Mouse (Mus musculus) ES-CJ7 (cell line): ENCODE data around the gene Kif17.
A peak's percentile ranks its signal among the peaks of the same experiment; 100 is the strongest.
"Not testable (repeated sequence)": the region's sequence is repeated elsewhere in the genome, so short reads cannot be mapped to it uniquely, and the experiment has no call there.

ENCODE experiments used
- DNase-seq: peaks from one replicate; pipeline ENCODE4 v3.0.0; 2011; ENCODE audit warnings: low read depth, low spot score

The Kif17 gene

DNA sequence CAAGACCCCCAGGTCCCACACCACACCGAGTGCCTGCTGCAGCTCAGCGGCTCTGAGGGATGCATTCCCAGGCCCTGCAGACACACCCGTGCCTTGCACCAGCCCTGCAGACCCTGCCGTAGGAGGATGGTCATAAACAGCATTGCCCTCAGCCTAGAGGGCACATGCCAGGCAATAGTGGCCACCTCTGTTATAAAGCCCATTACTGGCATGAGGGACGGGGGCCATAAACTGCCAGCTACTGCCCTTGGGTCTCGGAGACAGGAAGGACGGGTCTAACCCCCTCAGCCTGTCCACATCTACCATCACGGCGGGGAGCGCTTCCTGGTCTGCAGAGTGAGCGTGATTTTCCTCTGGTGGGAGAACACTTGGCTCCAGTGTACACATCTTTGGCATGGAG is 62.8 kb downstream of the Kif17 start:
- no peak for DNase-seq

DNA sequence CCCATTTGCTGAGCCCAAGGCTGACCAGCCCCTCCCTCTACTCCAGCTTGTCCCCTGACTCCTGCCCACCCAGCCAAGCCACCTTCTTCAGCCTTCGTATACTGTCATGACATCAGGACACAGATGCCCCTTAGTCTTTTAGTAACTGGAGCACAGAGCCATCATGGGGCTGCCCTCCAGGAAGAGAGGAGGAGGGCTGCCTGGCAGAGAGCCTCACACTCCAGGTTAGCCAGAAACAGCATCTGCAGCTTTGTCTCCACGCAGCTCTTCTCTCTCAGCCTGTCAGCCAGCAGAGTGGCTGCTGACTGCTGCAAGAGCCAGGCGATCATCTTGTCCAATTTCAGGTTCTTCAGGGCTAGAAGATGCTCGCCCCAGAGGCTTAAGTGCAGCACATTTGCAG is 63.6 kb downstream of the Kif17 start:
- DNase-seq: no peak

DNA sequence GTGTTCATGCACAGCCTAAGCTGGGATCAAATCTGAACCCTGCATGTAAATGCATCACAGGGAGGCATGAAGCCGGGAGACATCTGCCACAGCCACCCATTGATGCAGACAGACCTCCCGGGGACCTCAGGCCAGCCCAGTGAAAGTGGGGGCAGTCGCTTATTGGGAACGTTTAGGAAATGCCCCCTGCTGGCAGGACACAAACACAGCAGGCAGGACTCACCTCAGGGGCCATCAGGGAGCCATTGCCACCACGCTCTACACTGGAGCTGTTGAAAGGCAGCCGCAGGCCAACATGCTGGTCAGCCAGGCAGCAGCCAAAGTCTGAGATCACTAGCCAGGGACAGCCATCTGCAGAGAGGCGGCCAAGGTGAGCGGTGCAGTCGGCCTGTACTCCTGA is 65.5 kb downstream of the Kif17 start:
- DNase-seq: peak; percentile 56

DNA sequence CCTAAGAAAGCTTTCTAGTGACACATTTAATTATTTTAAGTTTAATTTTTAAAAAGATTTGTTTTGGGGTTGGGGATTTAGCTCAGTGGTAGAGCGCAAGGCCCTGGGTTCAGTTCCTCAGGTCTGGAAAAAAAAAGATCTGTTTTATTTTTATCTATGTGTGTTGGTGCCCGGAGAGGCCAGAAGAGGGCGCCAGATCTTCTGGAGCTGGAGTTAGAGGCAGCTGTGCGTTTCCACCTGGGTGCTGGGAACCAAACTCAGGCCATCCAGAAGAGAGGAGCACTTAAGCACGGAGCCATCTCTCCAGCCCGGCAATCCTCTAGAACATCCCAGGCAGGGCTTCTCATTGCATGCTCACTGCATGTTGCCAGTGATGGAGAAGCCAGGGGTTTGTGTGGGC is 66.1 kb downstream of the Kif17 start:
- DNase-seq: peak; percentile 46

DNA sequence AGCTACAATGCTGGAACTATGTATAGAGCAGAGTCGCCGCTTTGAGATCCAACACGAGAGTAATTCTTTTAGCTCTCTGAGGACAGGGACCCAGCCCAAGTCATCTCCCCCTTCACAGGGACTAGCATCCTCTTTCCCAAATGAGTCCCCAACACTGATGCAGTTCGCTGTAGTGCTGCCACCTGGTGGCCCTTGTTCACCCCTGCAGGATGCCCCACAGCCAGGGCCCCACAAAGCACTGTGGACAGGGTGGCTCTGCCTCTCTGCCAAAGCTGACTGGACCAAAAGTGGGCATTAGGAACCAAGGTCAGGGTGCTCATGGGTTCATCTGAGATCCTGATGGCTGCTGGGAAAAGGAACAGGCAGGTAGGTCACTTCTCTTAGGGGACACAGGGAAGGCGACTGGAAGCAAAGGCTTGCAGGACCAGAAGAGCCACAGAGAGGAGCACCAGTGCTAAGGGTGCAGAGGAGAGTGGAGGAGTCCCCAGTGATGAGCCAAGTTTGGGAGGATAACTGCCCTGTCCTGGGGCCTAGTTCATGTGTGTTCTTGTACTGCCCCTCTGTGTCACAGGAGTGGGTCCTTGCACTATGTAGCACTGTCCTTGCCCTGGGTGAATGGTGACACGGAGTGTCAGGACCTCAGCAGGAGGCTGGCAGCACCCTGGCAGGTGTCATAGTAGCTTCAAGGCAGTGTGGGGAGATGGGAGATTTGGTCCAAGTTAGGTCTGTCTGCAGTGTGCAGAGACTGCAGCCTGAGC is 68.5 kb downstream of the Kif17 start:
- DNase-seq: peak; percentile 72

DNA sequence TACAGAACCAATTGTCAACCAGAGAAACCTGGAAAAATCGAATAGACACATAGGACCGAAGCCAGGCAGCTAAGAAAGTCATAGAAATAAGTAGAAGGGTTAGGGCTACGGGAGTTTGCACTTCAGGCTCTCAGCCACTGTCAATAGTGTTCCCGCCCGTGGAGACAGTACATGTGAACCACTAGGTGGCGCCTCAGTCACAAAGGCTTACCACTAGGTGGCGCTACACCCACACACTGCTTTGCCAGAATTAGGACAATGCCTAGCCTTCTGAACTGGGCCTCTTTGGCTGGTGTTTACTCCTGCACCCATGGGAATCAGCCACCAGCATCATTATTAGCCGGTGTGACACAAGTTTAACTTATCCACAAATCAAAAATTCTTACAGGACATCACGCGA is 69.3 kb downstream of the Kif17 start:
- DNase-seq: peak; percentile 87

DNA sequence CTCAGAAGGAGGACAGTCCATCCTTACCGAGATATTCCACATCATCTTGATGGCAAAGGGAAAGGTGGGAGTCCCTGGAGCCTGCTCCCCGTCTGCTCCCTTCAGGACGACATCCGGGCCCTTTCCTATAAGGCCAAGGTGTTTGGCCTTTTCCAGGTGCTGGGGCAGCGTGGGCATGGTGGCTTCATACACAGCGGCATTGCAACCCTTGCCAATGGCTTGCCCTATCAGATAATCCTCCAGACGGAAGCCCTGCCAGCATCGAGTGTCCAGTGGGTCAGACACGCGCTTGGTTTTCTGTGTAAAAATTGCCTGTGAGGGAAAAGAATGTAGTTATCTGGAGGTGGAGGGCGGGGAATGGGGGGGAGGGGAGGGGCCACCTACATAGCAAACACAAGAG is 70.5 kb downstream of the Kif17 start:
- DNase-seq: no peak

DNA sequence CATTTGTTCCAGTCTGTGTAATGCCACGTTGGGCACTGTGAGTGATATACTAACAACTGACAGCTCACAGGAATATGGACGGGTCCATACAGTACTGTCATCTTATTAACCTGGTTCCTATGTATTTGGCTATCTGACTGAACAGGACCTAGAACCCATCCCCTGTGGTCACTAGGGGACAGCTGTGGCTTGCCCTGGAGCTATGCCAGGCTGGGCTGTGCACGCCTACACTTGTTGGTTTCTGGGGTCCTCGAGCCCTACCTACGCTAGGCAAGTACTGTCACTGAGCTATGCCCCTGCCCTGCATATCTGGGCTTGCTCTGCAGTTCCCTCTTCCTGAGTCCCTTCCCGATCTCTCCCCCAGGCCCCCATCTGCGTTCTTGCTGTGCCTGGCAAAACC is 71.3 kb downstream of the Kif17 start:
- DNase-seq: no peak

DNA sequence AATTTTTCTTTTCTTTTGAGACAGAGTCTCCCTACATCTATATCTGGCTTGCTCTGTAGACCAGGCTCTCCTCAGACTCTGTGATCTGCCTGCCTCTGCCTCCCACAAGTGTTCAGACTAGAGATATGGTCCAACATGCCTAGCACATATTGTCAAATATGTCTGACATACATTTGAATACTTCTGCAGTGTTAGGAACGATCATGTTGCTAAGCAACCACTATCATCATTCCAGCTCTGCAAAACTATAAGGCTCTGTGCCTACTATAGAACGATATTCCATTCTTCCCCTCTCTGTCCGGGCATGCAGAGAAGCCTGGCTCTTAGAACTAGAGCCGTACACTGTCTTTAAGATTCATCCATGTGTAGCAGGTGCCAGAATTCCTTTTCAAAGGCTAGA is 72.5 kb downstream of the Kif17 start:
- no peak for DNase-seq

DNA sequence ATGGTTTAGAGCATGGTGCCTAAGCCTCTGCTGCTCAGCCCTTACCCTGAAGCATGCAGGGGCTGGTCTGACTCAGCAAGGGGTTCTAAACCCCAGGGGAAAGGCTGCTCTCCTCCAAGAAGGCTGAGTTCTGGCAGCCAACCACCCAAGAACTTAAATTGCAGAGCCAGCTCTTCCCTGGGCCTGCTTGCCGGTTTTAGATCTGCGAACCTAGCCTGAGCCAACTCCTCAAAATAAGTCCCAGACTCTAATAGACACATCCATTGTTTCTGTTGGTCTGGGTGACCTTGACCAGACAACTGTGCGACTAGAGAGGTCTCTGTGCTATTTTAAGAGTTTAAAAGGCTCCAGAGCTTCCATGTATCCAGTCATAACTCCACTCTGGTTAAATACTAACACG is 73.5 kb downstream of the Kif17 start:
- DNase-seq: no peak

DNA sequence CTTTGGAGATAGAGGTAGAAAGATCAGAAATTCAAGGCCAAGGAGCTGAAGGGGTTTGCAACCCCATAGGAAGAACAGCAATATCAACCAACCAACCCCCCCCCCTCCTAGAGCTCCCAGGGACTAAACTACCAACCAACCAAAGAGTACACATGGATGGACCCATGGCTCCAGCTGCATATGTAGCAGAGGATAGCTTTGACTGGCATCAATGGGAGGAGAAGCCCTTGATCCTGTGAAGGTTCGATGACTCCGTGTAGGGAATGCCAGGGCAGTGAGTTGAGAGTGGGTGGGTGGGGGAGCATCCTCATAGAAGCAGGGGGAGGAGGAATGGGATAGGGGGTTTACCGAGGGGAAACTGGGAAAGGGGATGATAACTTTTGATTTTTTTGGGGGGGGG is 74.2 kb downstream of the Kif17 start:
- DNase-seq: no peak

DNA sequence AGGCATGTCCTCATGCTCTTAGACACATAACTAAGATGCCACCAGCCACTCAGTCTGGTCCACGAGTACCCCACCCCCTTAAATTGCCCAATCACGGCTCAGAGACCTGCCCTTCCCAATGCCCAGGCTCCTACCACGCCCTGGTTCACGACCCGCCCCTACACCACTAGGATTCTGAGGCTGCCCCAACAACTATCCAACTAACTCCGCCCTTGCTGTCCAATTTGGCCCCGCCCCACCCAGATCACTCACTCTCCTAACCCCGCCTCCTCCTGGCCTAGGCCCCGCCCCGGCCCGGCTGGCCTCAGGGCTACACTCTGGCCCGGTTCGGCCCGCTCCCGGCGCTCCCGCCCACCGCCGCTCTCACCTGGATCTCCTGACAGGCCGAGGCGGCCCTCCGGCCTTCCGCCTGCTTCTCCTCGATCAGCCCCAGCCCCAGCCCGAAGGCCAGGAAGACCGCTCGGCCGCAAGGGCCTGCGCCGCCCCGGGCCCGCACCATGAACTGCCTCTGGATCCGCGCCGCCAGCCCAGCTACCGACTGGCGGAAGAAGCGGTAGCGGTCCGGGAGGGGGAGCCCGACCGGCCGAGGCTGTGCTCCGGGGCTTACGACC is 75.3 kb downstream of the Kif17 start:
- peak; percentile 95 for DNase-seq

DNA sequence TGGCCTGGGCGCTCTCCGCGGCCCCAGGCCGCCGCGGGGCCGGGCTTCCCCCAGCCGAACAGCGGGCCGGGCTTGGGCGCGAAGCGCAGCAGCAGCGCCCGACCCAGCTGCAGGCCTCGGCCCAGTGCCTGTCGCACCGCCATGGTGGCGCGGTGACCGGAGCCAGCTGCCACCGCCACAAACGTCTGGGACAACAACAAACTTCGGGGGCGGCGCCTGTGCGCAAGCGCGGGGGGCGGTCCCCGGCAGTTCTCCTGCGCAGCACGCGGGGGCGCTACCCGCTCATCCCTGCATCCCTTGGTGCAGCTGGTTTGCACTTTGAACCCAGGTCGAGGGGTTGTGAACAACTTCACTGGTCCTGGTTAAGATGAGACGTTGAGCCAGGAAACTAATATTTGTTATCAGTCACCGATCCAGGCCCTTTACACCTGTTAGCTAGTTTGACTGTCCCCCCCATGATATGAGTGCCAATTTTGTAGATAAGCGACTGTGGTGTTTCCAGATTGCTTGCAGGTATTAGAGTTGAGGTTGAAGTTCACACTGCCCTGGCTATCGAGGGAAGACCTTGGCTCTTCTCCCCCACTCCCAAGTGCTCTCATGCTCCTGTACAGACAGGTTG is 76.0 kb downstream of the Kif17 start, which contains the start of gene Pink1:
TSS of gene Pink1 (minus strand) at position 231 of the 619 bp plus-strand sequence.
- peak; percentile 83 for DNase-seq

DNA sequence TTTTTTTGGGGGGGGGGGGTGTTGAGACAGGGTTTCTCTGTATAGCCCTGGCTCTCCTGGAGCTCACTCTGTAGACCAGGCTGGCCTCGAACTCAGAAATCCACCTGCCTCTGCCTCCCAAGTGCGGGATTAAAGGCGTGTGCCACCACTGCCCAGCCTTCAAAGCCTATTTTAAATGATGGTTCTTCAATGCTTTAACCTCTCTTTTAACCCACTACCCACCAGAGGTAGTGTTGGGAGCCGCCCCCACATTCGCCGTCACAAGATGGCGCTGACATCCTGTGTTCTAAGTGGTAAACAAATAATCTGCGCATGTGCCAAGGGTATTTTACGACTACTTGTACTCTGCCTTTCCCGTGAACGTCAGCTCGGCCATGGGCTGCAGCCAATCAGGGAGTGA is 76.9 kb downstream of the Kif17 start:
- DNase-seq: not testable (repeated sequence)

DNA sequence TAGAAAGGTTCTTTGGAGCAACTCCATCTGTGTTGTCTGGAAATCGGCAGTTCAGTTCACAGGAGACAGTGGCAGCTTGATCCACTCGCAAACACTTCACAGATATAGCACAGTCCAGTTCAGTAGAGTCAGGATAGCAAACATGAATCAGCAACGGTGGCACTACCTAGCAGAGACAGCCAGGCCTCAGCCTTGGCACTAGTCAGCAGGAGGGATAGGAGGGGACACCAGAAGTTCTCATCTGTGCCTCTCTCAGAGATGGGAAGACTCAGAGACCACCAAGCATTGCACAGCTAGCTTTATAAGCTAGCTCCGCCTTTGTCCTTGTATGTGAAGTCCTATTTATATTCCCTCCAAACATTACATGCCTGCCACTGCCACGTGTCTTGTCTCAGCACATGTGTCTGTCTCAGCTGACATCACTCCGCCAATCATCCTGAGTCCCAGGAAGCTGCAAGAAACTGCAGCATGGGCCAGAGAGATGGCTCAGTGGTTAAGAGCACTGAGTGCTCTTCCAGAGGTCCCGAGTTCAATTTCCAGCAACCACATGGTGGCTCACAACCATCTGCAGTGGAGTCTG is 77.7 kb downstream of the Kif17 start:
- no peak for DNase-seq

DNA sequence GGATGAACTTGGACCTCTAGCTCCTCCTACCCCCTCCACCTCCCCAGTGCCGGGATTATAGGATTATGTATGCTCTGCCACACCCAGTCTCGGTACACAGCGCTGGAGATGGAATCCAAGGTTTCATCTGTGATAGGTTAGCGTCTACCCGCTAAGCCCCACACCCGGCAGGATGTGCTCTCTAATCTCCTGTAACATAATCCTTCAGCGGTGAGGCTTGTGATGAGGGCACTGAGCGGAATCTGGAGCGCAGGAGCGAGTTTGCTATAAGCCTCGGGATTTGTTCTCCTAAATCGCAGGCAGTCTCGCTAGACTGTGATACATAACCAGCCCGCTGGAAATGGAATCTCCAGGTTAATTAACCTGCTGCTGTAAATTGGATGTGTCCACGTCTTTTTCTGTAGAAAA is 80.0 kb downstream of the Kif17 start:
- DNase-seq: no peak

DNA sequence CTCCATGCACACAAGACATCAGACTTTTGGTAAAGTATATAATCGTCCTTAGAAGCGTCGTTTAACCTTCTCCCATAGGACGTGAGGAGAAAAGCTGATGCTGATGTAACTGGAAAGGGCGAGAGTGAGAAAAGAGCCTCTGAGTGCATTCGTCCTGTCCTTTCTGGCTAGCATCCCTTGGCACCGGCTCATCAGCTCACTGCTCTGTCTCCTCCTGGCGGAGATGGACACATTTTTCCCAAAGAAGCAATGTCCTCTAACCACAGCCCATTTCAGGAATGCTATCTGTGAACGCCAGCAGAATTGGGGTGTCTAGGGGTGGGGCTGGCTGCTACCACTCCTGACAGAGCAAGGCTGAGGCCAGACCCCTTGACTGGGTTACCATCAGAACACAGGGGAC is 81.4 kb downstream of the Kif17 start:
- no peak for DNase-seq

DNA sequence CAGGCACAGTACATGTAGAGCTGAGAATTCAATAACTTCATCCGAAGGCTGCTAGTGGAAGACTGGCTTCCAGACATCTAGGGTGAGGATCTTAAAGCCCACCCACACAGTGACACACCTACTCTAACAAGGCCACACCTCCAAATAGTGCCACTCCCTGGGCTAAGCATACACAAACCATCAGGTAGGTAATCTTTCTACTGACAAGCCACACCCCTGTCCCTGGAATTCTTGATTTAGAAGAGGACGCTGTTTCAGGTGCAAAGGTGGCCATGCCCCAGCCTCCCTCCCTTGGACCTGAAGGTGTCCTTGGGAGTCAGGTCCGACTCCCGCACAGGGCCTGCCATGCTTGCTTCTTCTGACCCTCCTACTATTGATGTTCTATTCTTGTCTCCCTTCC is 82.9 kb downstream of the Kif17 start:
- no peak for DNase-seq

DNA sequence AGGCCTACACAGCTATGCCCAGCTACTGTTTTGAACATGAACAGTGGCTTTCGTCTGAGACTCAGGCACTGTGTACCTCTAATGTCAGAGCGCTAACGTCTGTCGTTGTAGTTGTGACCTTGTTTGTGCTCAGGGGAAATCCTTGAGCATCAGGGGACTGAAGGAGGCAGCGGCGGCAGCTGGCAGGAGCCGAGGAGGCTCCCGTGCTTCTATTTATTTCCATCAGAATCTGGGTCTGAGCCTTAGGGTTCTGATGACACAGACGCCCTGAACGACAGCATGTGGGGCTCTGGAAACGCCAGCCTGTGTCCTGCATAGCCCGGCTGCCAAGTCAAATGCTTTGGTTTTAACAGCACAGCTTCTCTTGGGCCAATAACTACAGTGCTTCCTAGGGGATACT is 84.8 kb downstream of the Kif17 start:
- no peak for DNase-seq

DNA sequence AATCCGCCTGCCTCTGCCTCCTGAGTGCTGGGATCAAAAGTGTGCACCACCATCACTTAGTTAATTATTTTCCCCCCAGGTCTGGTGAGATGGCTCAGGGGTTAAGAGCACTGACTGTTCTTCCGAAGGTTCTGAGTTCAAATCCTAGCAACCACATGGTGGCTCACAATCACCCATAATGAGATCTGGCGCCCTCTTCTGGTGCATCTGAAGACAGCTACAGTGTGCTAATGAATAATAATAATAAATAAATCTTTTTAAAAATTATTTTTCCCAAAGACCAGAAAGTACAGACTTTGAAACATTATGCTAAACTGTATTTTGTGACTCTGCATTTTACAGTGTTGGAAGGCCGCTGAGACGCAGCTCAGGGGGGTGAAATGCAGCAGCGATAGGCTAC is 85.4 kb downstream of the Kif17 start:
- DNase-seq: no peak

DNA sequence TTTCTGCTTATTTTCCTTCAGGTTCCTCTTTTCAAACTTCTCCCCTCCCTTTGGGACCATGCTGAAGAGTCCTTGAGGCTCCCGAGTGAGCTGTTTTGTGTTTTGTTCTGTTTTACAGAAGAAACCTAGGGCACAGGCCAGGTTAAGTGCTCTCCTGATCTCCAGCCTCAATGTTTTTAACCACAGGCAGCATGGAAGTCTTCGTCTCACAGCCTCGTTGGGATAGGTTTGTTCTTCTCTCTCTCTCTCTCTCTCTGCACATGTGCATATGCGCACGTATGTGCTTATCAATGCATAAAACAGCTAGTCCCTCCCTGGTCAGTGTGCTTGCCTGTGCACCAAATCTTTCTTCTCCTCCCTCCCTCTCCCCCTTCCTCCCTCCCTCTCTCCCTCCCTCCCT is 86.6 kb downstream of the Kif17 start:
- DNase-seq: no peak

DNA sequence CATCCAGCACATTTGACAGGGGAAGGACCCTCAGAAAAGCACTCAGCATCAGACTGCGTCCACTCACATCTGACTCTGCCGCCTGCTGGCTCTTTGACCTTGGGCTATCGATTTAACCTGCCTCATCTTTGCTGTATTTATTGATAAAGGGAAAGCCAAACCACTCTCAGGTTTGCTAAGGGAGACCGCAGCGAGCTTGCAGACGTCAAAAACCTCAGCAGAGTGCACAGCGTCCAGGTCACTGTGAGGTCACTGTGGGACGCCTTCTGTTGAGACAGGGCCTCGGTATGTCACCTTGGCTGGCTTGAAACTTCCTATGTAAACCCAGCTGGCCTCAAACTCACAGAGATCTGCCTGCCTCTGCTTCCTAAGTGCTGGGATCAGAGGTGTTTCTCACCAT is 87.1 kb downstream of the Kif17 start:
- DNase-seq: no peak

DNA sequence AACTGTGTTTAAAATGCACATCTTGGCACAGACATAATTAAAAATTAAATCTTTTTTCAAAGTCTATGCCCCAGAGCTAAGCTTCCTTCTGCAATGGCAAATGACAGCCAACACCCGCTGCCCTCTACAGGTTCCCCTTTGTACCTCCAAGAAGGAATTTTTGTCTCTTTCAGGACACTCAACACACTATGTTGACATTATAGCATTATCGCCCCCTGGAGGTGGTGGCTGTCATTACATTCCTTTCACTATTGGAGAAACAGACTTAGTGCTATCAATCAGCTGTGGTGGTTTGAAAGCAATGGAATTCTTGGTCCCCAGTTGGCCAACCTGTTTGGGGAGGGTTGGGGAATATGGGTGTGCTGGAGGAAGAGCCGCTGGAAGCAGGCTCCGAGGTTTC is 89.7 kb downstream of the Kif17 start:
- peak; percentile 71 for DNase-seq
